ENCODE assay signal across 13 mouse cellular contexts in genomic region chr6:94165951-94166350, GRCm38 (mm10).
A peak's percentile ranks its signal among the peaks of the same experiment; 100 is the strongest.
DNase-seq lines count a peak whose midpoint lies in the region; ATAC-seq and TF ChIP-seq lines count a peak whose summit lies in the region.
"Had no signal": no experiment of that assay in that cellular context is flagged by ENCODE, and none has a peak within 500 bp of the region (broad histone marks: within the 10 kb centered on the region; RNA-seq: fewer than 3 reads in every experiment).

No protein-coding gene starts in this region.

- H3K9ac ChIP-seq in intestine, postnatal 0 days (ENCODE audit: low read depth, low read length): no peak overlapping the region
- H3K9ac ChIP-seq: hindbrain, embryonic 12.5 days had no signal

- no peak for TF ChIP-seq POLR2A in kidney, adult 2 months (IDR thresholded peaks at IDR 0.05; ENCODE audit: low read depth, low read length)

- H3K79me2 ChIP-seq in C2C12 (ENCODE audit: control insufficient read depth, insufficient read depth): peaks cover 44% of the 10 kb centered on the region

- no peaks in the 10 kb centered on the region for H3K36me3 ChIP-seq in kidney, adult 2 months (ENCODE audit: control insufficient read depth, insufficient read depth, low read length)
- H3K36me3 ChIP-seq in C2C12 (ENCODE audit: control insufficient read depth, insufficient read depth): no peaks in the 10 kb centered on the region
- H3K36me3 ChIP-seq in intestine, postnatal 0 days (ENCODE audit: control insufficient read depth, insufficient read depth): no peaks in the 10 kb centered on the region
- H3K36me3 ChIP-seq: hindbrain, embryonic 12.5 days had no signal

- TF ChIP-seq CTCF in kidney, adult 2 months (conservative IDR thresholded peaks at IDR 0.05; ENCODE audit: insufficient read depth, insufficient read length, low read depth, low read length): no peak
- TF ChIP-seq CTCF in C2C12 (IDR thresholded peaks at IDR 0.05; ENCODE audit: control insufficient read depth, insufficient read depth, insufficient read length): no peak
- no peak for TF ChIP-seq CTCF in intestine, postnatal 0 days (IDR thresholded peaks at IDR 0.05; ENCODE audit: low read depth)

- H3K4me3 ChIP-seq in kidney, adult 2 months (ENCODE audit: insufficient read depth, low read depth, low read length): no peak overlapping the region
- H3K4me3 ChIP-seq in C2C12 (ENCODE audit: insufficient read depth, poor library complexity, severe bottlenecking): no peak overlapping the region
- no peak overlapping the region for H3K4me3 ChIP-seq in intestine, postnatal 0 days (ENCODE audit: low read depth, low read length)
- H3K4me3 ChIP-seq: hindbrain, embryonic 12.5 days had no signal

- no peak overlapping the region for H3K27ac ChIP-seq in kidney, adult 2 months (ENCODE audit: insufficient read depth, low read depth, low read length)
- peak overlapping the region; percentile 63 for H3K27ac ChIP-seq in intestine, postnatal 0 days (ENCODE audit: low read depth, low read length)
- H3K27ac ChIP-seq: hindbrain, embryonic 12.5 days had no signal

- 94% methylated on average over 1 of the region's 1 CpGs for WGBS in kidney, adult 2 months
- 71% methylated on average over 1 of the region's 1 CpGs for WGBS in intestine, postnatal 0 days

- H3K4me1 ChIP-seq in kidney, adult 2 months (ENCODE audit: control insufficient read depth, insufficient read depth, low read length): peaks cover 9% of the 10 kb centered on the region
- H3K4me1 ChIP-seq in intestine, postnatal 0 days (replicated peaks; ENCODE audit: control insufficient read depth, insufficient read depth, low read length): peaks cover 22% of the 10 kb centered on the region

- no peaks in the 10 kb centered on the region for H3K27me3 ChIP-seq in kidney, adult 2 months (replicated peaks; ENCODE audit: control insufficient read depth, insufficient read depth, low read length)
- no peaks in the 10 kb centered on the region for H3K27me3 ChIP-seq in C2C12 (ENCODE audit: control insufficient read depth, insufficient read depth, insufficient read length)
- H3K27me3 ChIP-seq in intestine, postnatal 0 days (replicated peaks; ENCODE audit: control insufficient read depth, insufficient read depth, low read length): no peaks in the 10 kb centered on the region
- H3K27me3 ChIP-seq: hindbrain, embryonic 12.5 days had no signal

- no peak overlapping the region for H3ac ChIP-seq in C2C12 (ENCODE audit: control insufficient read depth, insufficient read length, low read depth)

- H3K79me3 ChIP-seq in C2C12 (ENCODE audit: low read depth): peaks cover 18% of the 10 kb centered on the region

- DNase-seq in kidney, adult 2 months: peak; percentile 28
- DNase-seq in kidney, adult 18-20 months: no peak
- peak; percentile 73 for DNase-seq in adrenal gland, postnatal 14 days
- DNase-seq in cerebellum, postnatal 4 days (ENCODE audit: low spot score in 2 of 2): no peak
- DNase-seq in right cerebral cortex, postnatal 4 days: no peak
- DNase-seq in cerebellum, postnatal 10 days: no peak
- DNase-seq: cerebellum, adult 9-11 months; gastrocnemius, postnatal 36 days; lung, adult 18-20 months had no signal

- ATAC-seq in intestine, postnatal 0 days: peak; percentile 52; the same call in 1 of the 2 replicates
- ATAC-seq: forebrain, embryonic 16.5 days had no signal

- no peaks in the 10 kb centered on the region for H3K9me3 ChIP-seq in intestine, postnatal 0 days (ENCODE audit: control insufficient read depth)
- H3K9me3 ChIP-seq: hindbrain, embryonic 12.5 days had no signal

- H3K4me2 ChIP-seq in intestine, postnatal 0 days (replicated peaks; ENCODE audit: low read depth): no peak overlapping the region
- H3K4me2 ChIP-seq: hindbrain, embryonic 12.5 days had no signal

TF ChIP-seq in C2C12, 6 proteins besides CTCF, POLR2A, EP300 and RAD21:
- TF ChIP-seq USF1 (IDR thresholded peaks at IDR 0.05; ENCODE audit: low read depth) (peak; percentile 66), FOSL1 (IDR thresholded peaks at IDR 0.05; ENCODE audit: insufficient read depth, low read length, poor library complexity, severe bottlenecking) (no peak)
TF ChIP-seq in C2C12: peak in this region for 1.

Comparison
In these comparisons a context has a peak if more than half of its experiments do, and no peak if none do; other contexts are left out.
1. DNase-seq: peak in kidney, adult 2 months (single experiment) and adrenal gland, postnatal 14 days (single experiment); none in kidney, adult 18-20 months (single experiment), cerebellum, postnatal 4 days (0 of 2), right cerebral cortex, postnatal 4 days (single experiment) and cerebellum, postnatal 10 days (0 of 2).